Mouse (Mus musculus) urinary bladder, postnatal 25 days (tissue): ENCODE data around the gene Ksr2.

Experiments used
- DNase-seq: peaks from one replicate; pipeline ENCODE4 v3.0.0; 2022; ENCODE audit warnings: low spot score

Ksr2 gene

DNA sequence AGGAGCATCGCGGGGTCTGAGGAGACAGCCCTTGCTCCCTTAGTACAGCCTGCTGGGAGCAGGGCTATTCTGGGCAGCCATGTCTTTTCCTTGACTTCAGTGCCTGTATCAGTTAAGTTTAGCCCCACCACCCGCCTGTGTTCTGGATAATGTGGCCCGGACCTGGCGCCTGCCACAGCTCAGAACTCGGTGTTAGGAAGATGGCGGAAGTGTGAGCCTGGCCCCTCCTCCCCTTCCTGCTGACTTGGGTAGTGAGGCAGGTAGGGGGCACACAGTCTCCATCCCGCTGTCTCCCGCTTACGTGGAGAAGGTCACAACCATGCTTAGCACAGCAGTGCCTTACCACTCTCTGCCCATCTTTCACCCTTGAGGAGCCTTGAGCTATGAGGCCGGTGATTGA lies 68.2 kb downstream of the Ksr2 start:
- DNase-seq = no peak

GRCm38 (mm10) chr5:117485411-117485810 lies 71.6 kb downstream of the Ksr2 start:
- no peak for DNase-seq

GRCm38 (mm10) chr5:117486092-117486491 lies 72.3 kb downstream of the Ksr2 start:
- no peak for DNase-seq

DNA sequence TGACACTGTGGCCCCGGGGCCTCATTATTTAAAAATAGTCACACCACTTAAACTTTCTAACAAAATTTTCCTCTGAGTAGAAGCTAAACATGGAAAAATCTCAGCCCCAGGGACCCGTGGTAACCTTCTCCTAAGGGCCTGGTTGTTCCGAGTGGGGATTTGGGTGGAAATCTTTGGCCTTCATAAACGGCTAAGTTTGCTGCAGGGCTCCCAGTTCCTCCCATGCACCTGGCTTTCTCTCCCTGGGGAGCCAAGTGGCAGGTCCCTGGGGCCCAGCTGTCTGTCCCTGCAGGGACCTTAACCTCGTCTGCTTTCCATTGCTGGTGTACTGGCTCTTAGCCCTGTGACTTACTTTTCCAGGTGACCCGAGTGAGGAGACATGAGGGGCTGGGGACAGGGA lies 74.4 kb downstream of the Ksr2 start:
- no peak for DNase-seq

DNA sequence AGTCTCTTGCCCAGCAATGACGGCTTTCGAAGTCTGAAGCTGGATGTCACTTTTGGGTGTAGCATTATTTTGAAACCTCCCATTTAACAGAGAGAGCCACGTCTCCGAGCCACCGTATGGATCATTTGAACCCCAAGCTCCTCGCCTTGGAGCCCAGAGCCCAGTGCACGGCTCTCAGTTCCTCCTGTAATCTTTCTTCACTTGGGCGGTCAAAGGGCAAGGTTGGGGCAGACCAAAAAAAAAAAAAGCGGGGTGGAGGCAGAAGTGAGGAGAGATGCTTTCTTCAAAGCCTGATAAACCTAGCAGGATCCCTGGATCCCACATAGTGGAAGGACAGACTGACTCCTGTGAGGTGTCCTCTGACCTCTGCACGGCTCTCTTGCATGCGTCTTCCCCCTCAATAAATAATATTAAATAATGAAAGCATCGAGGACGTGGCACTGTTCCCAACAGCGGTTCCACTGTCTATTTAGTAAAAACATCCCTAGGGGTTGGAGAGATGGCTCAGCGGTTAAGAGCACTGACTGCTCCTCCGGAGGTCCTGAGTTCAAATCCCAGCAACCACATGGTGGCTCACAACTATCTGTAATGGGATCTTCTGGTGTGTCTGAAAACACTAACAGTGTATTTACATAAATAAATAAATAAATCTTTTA lies 75.0 kb downstream of the Ksr2 start:
- no peak for DNase-seq

DNA sequence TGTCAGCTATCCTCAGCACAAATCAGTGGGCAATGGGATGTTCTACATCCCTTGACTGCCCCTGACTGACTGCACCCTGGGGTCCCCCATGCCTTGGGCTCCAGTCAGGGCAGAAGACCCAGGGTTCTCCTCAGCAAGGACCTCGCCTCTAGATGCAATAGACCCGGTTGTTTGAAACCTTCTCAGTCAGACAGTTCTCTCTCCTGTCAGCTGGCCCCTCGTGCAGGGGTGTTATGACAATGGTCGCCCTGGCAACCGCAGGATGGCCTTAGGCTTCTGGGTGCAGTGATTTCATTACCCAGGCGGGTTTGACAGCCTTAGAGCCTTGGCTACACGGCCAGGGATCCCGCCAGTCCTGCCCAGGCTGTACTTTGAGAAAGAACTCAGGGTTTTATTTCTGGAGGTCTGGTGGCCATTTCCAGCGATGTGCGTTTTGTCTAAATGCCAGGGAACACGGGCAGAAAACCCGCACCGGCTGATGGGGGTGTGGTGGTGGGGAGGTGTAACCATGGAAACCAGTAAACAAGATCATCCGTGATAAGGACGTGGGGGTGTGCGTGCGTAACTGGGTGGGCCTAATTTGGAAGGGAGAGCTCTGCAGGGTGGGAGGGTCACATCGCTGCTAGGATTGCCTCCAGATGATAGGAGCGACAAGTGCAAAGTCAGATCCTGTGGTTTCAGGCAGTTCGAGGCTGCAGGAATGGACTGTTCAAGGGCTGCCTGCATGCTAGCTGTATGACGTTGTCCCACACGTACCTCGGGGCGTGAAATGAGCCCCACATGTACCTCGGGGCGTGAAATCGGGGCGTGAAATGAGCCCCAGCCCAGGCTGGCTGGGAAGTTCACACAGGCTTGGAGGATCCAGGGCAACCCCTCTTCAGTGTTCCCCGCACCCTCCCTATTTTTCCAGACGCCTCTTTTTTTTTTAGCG lies 79.4 kb downstream of the Ksr2 start:
- DNase-seq = no peak

- peak; percentile 41 for DNase-seq
These were observed 80.1 kb downstream of the Ksr2 start for GRCm38 (mm10) chr5:117493947-117494346.

GRCm38 (mm10) chr5:117497084-117497483 lies 83.3 kb downstream of the Ksr2 start:
- peak; percentile 42 for DNase-seq

- no peak for DNase-seq
These were observed 88.8 kb downstream of the Ksr2 start for GRCm38 (mm10) chr5:117502611-117503010.

GRCm38 (mm10) chr5:117504431-117504830 lies 90.6 kb downstream of the Ksr2 start:
- DNase-seq = no peak

GRCm38 (mm10) chr5:117505204-117505603 lies 91.4 kb downstream of the Ksr2 start:
- peak; percentile 60 for DNase-seq

DNA sequence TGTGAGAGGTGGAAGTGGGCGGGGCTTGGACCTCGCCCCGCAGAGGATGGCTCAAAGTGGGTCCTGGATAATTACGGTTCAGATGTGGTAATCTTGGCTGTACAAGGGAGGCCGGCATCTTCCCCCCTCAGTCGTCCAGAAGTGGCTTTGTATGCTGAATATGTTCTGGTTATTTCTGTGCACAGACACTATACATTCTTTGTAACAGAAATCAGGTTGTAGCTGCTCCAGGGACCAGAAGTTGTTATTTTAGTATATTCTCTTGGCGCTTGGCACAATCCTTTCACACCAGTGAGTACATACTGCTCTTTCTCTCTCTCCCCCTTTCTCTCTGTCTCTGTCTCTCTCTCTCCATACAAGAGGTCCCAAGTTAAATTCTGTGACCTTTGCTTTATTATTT lies 92.0 kb downstream of the Ksr2 start:
- no peak for DNase-seq

GRCm38 (mm10) chr5:117506406-117506805 lies 92.6 kb downstream of the Ksr2 start:
- DNase-seq = peak; percentile 54

GRCm38 (mm10) chr5:117509511-117510375 lies 95.9 kb downstream of the Ksr2 start:
- DNase-seq = peak; percentile 25

GRCm38 (mm10) chr5:117510864-117511263 lies 97.1 kb downstream of the Ksr2 start:
- no peak for DNase-seq

DNA sequence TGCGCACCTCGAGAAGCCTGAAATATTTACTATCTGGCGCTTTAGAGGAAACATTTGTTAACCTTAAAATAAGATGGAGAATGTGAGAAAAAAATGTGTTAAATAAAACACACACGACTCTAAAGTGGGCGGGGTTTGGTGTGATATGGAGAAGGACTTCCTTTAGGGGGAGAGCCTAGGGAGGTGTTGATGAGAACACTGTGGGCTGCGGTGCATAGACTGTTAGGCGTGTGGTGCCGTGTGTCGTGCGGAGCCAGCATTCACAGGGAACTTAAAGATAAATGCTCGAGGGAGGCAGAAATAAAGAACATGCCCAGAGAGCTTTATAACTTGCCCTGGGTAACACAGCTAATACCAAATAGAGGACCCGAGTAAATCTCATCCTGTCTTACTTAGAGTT lies 101.6 kb downstream of the Ksr2 start:
- DNase-seq = no peak

- DNase-seq = no peak
These were observed 102.1 kb downstream of the Ksr2 start for GRCm38 (mm10) chr5:117515861-117516260.

DNA sequence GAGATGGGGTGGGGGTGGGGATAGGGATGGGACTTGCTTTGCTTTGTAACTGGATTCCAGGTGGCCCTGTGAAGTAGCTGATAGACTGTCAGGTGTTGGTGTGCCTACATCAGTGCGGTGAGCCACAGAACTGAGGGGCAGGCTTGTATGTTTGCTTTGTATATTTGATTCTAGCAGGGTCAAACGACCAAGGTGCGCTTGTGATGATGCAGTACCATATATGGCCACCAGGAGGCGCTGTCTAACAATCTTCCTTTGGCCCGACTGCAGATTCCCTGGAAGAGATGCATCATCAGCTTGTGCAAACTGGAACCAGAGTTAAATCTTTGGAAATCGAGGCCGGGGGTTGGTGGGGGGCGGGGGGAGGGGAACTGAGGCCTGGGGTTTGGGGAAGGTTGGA lies 102.8 kb downstream of the Ksr2 start:
- peak; percentile 50 for DNase-seq

GRCm38 (mm10) chr5:117519858-117520495 lies 106.2 kb downstream of the Ksr2 start:
- DNase-seq = no peak

- no peak for DNase-seq
These were observed 107.4 kb downstream of the Ksr2 start for GRCm38 (mm10) chr5:117521156-117521555.

GRCm38 (mm10) chr5:117521701-117522100 lies 107.9 kb downstream of the Ksr2 start:
- DNase-seq = no peak

DNA sequence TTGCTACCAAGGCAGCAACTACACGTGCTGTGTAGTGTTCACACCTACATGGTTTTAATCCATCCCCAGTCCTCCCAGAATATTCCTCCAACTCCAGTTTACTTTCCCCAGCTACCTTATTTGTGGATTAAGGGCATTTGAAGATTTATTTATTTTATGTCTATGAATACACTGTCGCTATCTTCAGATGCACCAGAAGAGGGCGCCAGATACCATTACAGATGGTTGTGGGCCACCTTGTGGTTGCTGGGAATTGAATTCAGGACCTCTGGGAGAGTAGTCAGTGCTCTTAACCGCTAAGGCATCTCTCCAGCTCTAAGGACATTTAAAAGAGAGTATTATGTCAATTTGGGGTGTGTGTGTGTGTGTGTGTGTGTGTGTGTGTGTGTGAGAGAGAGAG lies 108.7 kb downstream of the Ksr2 start:
- DNase-seq = no peak
